Mouse (Mus musculus): ENCODE data around the gene Fbxo34.

DNA sequence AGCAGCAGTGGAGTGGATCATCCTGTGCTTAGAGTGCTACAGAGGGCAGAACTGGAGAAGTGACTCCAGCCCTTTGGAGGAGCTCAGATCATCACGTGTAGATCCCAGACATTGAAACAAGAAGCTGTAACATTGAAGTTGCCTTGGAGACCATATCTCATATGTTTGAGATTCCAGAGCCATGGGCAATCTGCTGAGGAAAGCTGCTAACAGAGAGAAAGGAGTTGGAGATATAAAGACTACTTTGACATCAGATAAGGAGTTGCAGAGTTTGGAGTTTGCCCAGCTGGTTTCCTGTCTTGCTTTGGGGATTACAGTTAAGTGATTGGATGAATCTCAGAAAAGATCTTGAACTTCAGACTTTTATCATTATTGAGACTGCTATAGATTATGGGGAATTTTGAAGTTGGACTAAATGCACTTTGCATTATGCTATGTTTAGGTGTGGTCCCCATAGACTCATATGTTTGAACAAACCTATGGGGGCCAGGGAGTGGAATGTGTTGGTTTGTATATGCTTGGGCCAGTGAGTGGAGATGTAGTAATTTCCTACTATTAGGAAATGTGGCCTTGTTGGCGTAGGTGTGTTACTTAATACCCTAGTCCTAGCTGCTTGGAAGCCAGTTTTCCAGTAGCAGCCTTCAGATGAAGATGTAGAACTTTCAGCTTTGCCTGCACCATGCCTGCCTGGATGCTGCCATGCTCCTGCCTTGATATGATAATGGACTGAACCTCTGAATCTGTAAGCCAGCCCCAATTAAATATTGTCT is 43.6 kb downstream of the Fbxo34 start:
- no peak for TF ChIP-seq USF1 (IDR thresholded peaks at IDR 0.05; ENCODE audit: low read depth, low read length)
- no peak for TF ChIP-seq SIN3A (IDR thresholded peaks at IDR 0.05; ENCODE audit: low read length)
- no peak for TF ChIP-seq SMC3 (IDR thresholded peaks at IDR 0.05; ENCODE audit: low read depth, low read length)
- TF ChIP-seq POLR2A (IDR thresholded peaks at IDR 0.05; ENCODE audit: control insufficient read depth in 1 of 2, insufficient read depth in 1 of 2, low read depth in 1 of 2, low read length in 2 of 2, poor library complexity in 1 of 2) = no peak
- TF ChIP-seq EP300 (IDR thresholded peaks at IDR 0.05; ENCODE audit: low read depth in 1 of 2, low read length in 2 of 2) = no peak
- no peak for TF ChIP-seq CTCF (IDR thresholded peaks at IDR 0.05 in 2 of 3, conservative IDR thresholded peaks at IDR 0.05 in 1 of 3; ENCODE audit: control insufficient read depth in 1 of 3, insufficient read depth in 1 of 3, low read depth in 2 of 3, low read length in 3 of 3, poor library complexity in 1 of 3, severe bottlenecking in 1 of 3)
- no peak for TF ChIP-seq E2F4 (IDR thresholded peaks at IDR 0.05; ENCODE audit: borderline replicate concordance, low read depth, low read length)
- TF ChIP-seq TBP (IDR thresholded peaks at IDR 0.05; ENCODE audit: low read depth, low read length) = no peak
- no peak for TF ChIP-seq MAZ (IDR thresholded peaks at IDR 0.05; ENCODE audit: low read depth, low read length)
- TF ChIP-seq ZMIZ1 (IDR thresholded peaks at IDR 0.05; ENCODE audit: low read depth, low read length) = no peak

Measured in MEL (cell line).